9 mouse cellular contexts compared by ENCODE assay signal in genomic region chr4:7567687-7568393, GRCm38 (mm10).
DNase-seq lines count a peak whose midpoint lies in the region; ATAC-seq and TF ChIP-seq lines count a peak whose summit lies in the region.
"Had no signal": no experiment of that assay in that cellular context is flagged by ENCODE, and none has a peak within 500 bp of the region (broad histone marks: within the 10 kb centered on the region; RNA-seq: fewer than 3 reads in every experiment).

No protein-coding gene starts in this region.

- H3K27ac ChIP-seq in kidney, postnatal 0 days, result no peak overlapping the region
- no peak overlapping the region for H3K27ac ChIP-seq in forebrain, embryonic 14.5 days (ENCODE audit: low read depth, low read length)
- H3K27ac ChIP-seq in liver, postnatal 0 days (ENCODE audit: low read depth), result no peak overlapping the region
- H3K27ac ChIP-seq: liver, embryonic 13.5 days had no signal

- no peak for TF ChIP-seq EP300 in liver, postnatal 0 days (IDR thresholded peaks at IDR 0.05; ENCODE audit: low read depth)

- TF ChIP-seq CTCF in kidney, postnatal 0 days (IDR thresholded peaks at IDR 0.05; ENCODE audit: low read depth), result no peak
- TF ChIP-seq CTCF in liver, postnatal 0 days (IDR thresholded peaks at IDR 0.05; ENCODE audit: low read depth), result no peak

- WGBS in kidney, postnatal 0 days, result 49% methylated on average over 6 of the region's 6 CpGs
- 61% methylated on average over 6 of the region's 6 CpGs for WGBS in forebrain, embryonic 14.5 days
- whole genome bisulfite sequencing in liver, postnatal 0 days (ENCODE audit: insufficient replicate concordance), result 70% methylated on average over 6 of the region's 6 CpGs

- peak; percentile 77 for DNase-seq in kidney, postnatal 0 days (ENCODE audit: low spot score)
- no peak for DNase-seq in kidney, postnatal 25 days
- DNase-seq in MN1 (ENCODE audit: low spot score), result peak; percentile 13
- DNase-seq in forebrain, embryonic 14.5 days (ENCODE audit: low spot score), result peak; percentile 86
- DNase-seq in layer of hippocampus, adult 9-11 months, result peak; percentile 74
- no peak for DNase-seq in adrenal gland, adult 18-20 months (ENCODE audit: low spot score in 2 of 2)
- DNase-seq in liver, postnatal 0 days, result no peak
- DNase-seq: liver, embryonic 13.5 days had no signal

- no peaks in the 10 kb centered on the region for H3K27me3 ChIP-seq in kidney, postnatal 0 days (ENCODE audit: insufficient read depth, low read length)
- H3K27me3 ChIP-seq in forebrain, embryonic 14.5 days (replicated peaks; ENCODE audit: control insufficient read depth, insufficient read depth, low read length), result no peaks in the 10 kb centered on the region
- no peaks in the 10 kb centered on the region for H3K27me3 ChIP-seq in liver, postnatal 0 days (ENCODE audit: insufficient read depth, low read length)
- H3K27me3 ChIP-seq: liver, embryonic 13.5 days had no signal

- no peaks in the 10 kb centered on the region for H3K9me3 ChIP-seq in kidney, postnatal 0 days (replicated peaks; ENCODE audit: low read length)
- H3K9me3 ChIP-seq in forebrain, embryonic 14.5 days (replicated peaks; ENCODE audit: control insufficient read depth, low read length), result no peaks in the 10 kb centered on the region
- H3K9me3 ChIP-seq in liver, postnatal 0 days (ENCODE audit: low read length), result no peaks in the 10 kb centered on the region
- H3K9me3 ChIP-seq: liver, embryonic 13.5 days had no signal

- ATAC-seq in kidney, postnatal 0 days (replicated peaks; ENCODE audit: low FRiP score, low read depth), result no peak
- ATAC-seq in forebrain, embryonic 14.5 days, result peak; percentile 80
- no peak for ATAC-seq in megakaryocyte, adult 5-6 weeks (ENCODE audit: poor library complexity, severe bottlenecking)
- no peak for ATAC-seq in liver, postnatal 0 days

- no peaks in the 10 kb centered on the region for H3K4me1 ChIP-seq in kidney, postnatal 0 days (replicated peaks; ENCODE audit: insufficient read depth, low read length)
- H3K4me1 ChIP-seq in forebrain, embryonic 14.5 days (ENCODE audit: control insufficient read depth, insufficient read depth, low read length), result peaks cover 3% of the 10 kb centered on the region; the same call in 1 of the 2 replicates
- no peaks in the 10 kb centered on the region for H3K4me1 ChIP-seq in liver, postnatal 0 days (ENCODE audit: insufficient read depth)
- H3K4me1 ChIP-seq: liver, embryonic 13.5 days had no signal

- H3K4me2 ChIP-seq in kidney, postnatal 0 days (ENCODE audit: low read length), result no peak overlapping the region
- no peak overlapping the region for H3K4me2 ChIP-seq in forebrain, embryonic 14.5 days (ENCODE audit: low read length)
- no peak overlapping the region for H3K4me2 ChIP-seq in liver, postnatal 0 days (ENCODE audit: low read depth, low read length)
- H3K4me2 ChIP-seq: liver, embryonic 13.5 days had no signal

- no peaks in the 10 kb centered on the region for H3K36me3 ChIP-seq in kidney, postnatal 0 days (ENCODE audit: insufficient read depth, low read length)
- H3K36me3 ChIP-seq in forebrain, embryonic 14.5 days (ENCODE audit: control insufficient read depth, insufficient read depth, low read length), result no peaks in the 10 kb centered on the region
- H3K36me3 ChIP-seq in liver, postnatal 0 days (replicated peaks; ENCODE audit: insufficient read depth, low read length), result no peaks in the 10 kb centered on the region
- H3K36me3 ChIP-seq: liver, embryonic 13.5 days had no signal

- H3K9ac ChIP-seq in kidney, postnatal 0 days (ENCODE audit: low read depth, low read length), result no peak overlapping the region
- no peak overlapping the region for H3K9ac ChIP-seq in forebrain, embryonic 14.5 days (ENCODE audit: low read length)
- no peak overlapping the region for H3K9ac ChIP-seq in liver, postnatal 0 days (replicated peaks)
- H3K9ac ChIP-seq: liver, embryonic 13.5 days had no signal

- no peak overlapping the region for H3K4me3 ChIP-seq in kidney, postnatal 0 days (replicated peaks; ENCODE audit: low read depth, low read length)
- H3K4me3 ChIP-seq in forebrain, embryonic 14.5 days (ENCODE audit: low read depth, low read length), result no peak overlapping the region
- H3K4me3 ChIP-seq in liver, postnatal 0 days (ENCODE audit: low read depth, low read length), result no peak overlapping the region
- H3K4me3 ChIP-seq: liver, embryonic 13.5 days had no signal

Comparison
In these comparisons a context has a peak if more than half of its experiments do, and no peak if none do; other contexts are left out.
1. DNase-seq: peak in kidney, postnatal 0 days (single experiment), MN1 (single experiment), forebrain, embryonic 14.5 days (single experiment) and layer of hippocampus, adult 9-11 months (single experiment); none in kidney, postnatal 25 days (0 of 2), adrenal gland, adult 18-20 months (0 of 2) and liver, postnatal 0 days (single experiment).